Mouse (Mus musculus) hindbrain, embryonic 14.5 days (tissue): Measurements from ENCODE around the gene Slc39a11. TPM values are rescaled to one million over a fixed set of nuclear protein-coding genes. Genes with fewer than 3 reads are reported as not detected.

Source experiments
- ATAC-seq: fragments of 200-750 bp; cut with Nextera tagmentation; 2 replicates; pipeline ENCODE4 v1.8.0; 2017; ENCODE audit warnings: moderate number of reproducible peaks, mild to moderate bottlenecking, moderate TSS enrichment, moderate library complexity; ENCODE audit not compliant: low FRiP score
- DNase-seq: peaks from one replicate; pipeline ENCODE4 v3.0.0-alpha.2; 2015; ENCODE audit warnings: low spot score
- H3K27ac ChIP-seq: fragments of 300-500 bp; sonication (generic); 2 replicates; pipeline ENCODE4 v1.5.1; 2014; ENCODE audit warnings: mild to moderate bottlenecking, moderate library complexity
- H3K27me3 ChIP-seq: fragments of 300-500 bp; sonication (generic); 2 replicates; pipeline ENCODE4 v1.6.1; 2014; ENCODE audit warnings: mild to moderate bottlenecking, low read length, mixed read lengths; ENCODE audit not compliant: control insufficient read depth, insufficient read depth
- H3K36me3 ChIP-seq: fragments of 300-500 bp; sonication (generic); replicated peaks from 2 replicates; pipeline ENCODE4 v1.6.1; 2014; ENCODE audit not compliant: control insufficient read depth, insufficient read depth
- H3K4me1 ChIP-seq: fragments of 300-500 bp; sonication (generic); replicated peaks from 2 replicates; pipeline ENCODE4 v1.6.1; 2014; ENCODE audit warnings: antibody characterized with exemption, low read length, mixed read lengths; ENCODE audit not compliant: control insufficient read depth, insufficient read depth
- H3K4me2 ChIP-seq: fragments of 300-500 bp; sonication (generic); replicated peaks from 2 replicates; pipeline ENCODE4 v1.6.1; 2014; ENCODE audit warnings: mild to moderate bottlenecking, moderate library complexity
- H3K4me3 ChIP-seq: fragments of 300-500 bp; sonication (generic); replicated peaks from 2 replicates; pipeline ENCODE4 v1.5.1; 2014; ENCODE audit warnings: mild to moderate bottlenecking, low read length
- H3K9ac ChIP-seq: fragments of 300-500 bp; sonication (generic); 2 replicates; pipeline ENCODE4 v1.6.1; 2014
- H3K9me3 ChIP-seq: fragments of 300-500 bp; sonication (generic); 2 replicates; pipeline ENCODE4 v1.6.1; 2016; ENCODE audit warnings: low read length; ENCODE audit not compliant: control insufficient read depth
- WGBS: fragments of 180-500 bp; shearing (Covaris S2); extraction: QIAGEN DNeasy Blood & Tissue Kit; methylation state at CpG from one replicate; pipeline ENCODE4 v1.1.7; 2014; 5-methylcytosine and 5-hydroxymethylcytosine counted together
- polyA plus RNA-seq: library from polyadenylated mRNA; unstranded; fragments of >200 nt; fragmentation: Nextera tagmentation; extraction: Ambion mirVana; gene quantifications from 2 replicates; pipeline ENCODE4 v1.2.1, GENCODE M21; 2014

Gene Slc39a11
- polyA plus RNA-seq, 1 experiment from 2014 or later, result 25.5 TPM

- no peak for DNase-seq
Measured at GRCm38 (mm10) chr11:113366257-113367030, 283.4 kb downstream of the Slc39a11 start.

GRCm38 (mm10) chr11:113363739-113364138, 286.1 kb downstream of the Slc39a11 start:
- Histone ChIP-seq H3K4me1 (peaks cover 6% of the 10 kb centered on the region; the same call in 1 of the 2 replicates), H3K4me3 (no peak overlapping the region), H3K9me3 (no peaks in the 10 kb centered on the region), H3K4me2 (no peak overlapping the region), H3K27ac (no peak overlapping the region), H3K36me3 (no peaks in the 10 kb centered on the region), H3K9ac (no peak overlapping the region), H3K27me3 (no peaks in the 10 kb centered on the region)
- ATAC-seq (no peak), DNase-seq (no peak)
- WGBS, result 16% methylated on average over 13 of the region's 13 CpGs

More at GRCm38 (mm10) chr11:113366257-113367030, 283.4 kb downstream of the Slc39a11 start:
- peaks cover 6% of the 10 kb centered on the region; the same call in 1 of the 2 replicates for H3K4me1 ChIP-seq
- H3K4me3 ChIP-seq, result no peak overlapping the region
- H3K27me3 ChIP-seq, result no peaks in the 10 kb centered on the region
- 33% methylated on average over 19 of the region's 19 CpGs for WGBS
- no peak overlapping the region for H3K4me2 ChIP-seq
- 0 out of 2 replicates have a peak overlapping the region, but pooled peaks have one; percentile 11 for H3K27ac ChIP-seq
- ATAC-seq, result no peak
- no peaks in the 10 kb centered on the region for H3K9me3 ChIP-seq
- no peaks in the 10 kb centered on the region for H3K36me3 ChIP-seq
- H3K9ac ChIP-seq, result no peak overlapping the region

GRCm38 (mm10) chr11:113362617-113363016, 287.3 kb downstream of the Slc39a11 start:
- no peak for ATAC-seq

DNA sequence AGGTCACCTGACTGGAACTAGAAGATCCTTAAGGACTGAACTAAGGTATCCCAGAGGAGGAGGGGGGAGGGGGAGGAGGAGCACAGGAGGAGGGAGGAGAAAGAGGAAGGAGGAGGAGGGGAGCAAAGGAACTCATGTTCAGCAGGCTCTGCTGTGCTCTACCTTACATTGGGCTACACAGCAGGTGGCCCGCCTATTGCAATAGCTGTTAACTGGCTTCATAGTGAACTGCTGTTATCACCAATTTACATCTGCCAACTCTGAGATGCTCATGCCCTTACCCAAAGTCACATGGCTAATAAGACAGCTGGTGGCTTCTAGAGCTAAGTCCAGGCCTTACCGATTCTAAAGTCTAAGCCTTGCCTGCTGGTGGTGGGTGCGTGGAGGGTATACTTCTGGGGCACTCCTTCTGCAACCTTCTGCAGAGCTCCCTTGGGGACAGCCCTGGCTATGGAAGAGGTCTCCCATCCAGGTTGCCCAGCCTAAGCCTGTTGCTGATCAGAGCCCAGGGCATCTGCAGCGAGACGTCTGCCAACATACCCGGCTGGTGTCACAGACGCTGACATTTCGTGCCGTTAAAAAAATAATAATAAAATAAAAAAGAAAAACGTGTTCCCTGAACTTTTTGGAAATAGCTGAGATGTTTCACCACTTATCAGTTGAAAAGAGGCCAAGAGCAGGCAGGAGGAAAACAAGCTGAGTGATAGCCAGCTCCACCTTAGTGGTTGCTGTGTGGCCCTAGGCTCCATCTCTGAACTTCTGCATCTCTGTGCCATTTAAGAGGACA, 289.6 kb downstream of the Slc39a11 start:
- Histone ChIP-seq H3K27ac (no peak overlapping the region), H3K4me1 (peaks cover 3% of the 10 kb centered on the region; the same call in 1 of the 2 replicates), H3K36me3 (no peaks in the 10 kb centered on the region), H3K27me3 (no peaks in the 10 kb centered on the region), H3K9ac (no peak overlapping the region), H3K9me3 (no peaks in the 10 kb centered on the region), H3K4me3 (no peak overlapping the region), H3K4me2 (no peak overlapping the region)
- DNase-seq (no peak), ATAC-seq (no peak)
- WGBS, result 86% methylated on average over 10 of the region's 10 CpGs

More at GRCm38 (mm10) chr11:113362617-113363016, 287.3 kb downstream of the Slc39a11 start:
- no peak for DNase-seq
- Histone ChIP-seq H3K27ac (no peak overlapping the region), H3K27me3 (no peaks in the 10 kb centered on the region), H3K4me2 (no peak overlapping the region), H3K36me3 (no peaks in the 10 kb centered on the region), H3K4me1 (peaks cover 6% of the 10 kb centered on the region; the same call in 1 of the 2 replicates), H3K4me3 (no peak overlapping the region), H3K9ac (no peak overlapping the region), H3K9me3 (no peaks in the 10 kb centered on the region)
- 93% methylated on average over 7 of the region's 7 CpGs for WGBS

- ATAC-seq (no peak), DNase-seq (no peak)
- 58% methylated on average over 5 of the region's 5 CpGs for WGBS
- peaks cover 7% of the 10 kb centered on the region; the same call in 1 of the 2 replicates for H3K4me1 ChIP-seq
- no peak overlapping the region for H3K9ac ChIP-seq
- H3K4me3 ChIP-seq, result no peak overlapping the region
- H3K27me3 ChIP-seq, result no peaks in the 10 kb centered on the region
- no peaks in the 10 kb centered on the region for H3K9me3 ChIP-seq
- H3K4me2 ChIP-seq, result no peak overlapping the region
- no peak overlapping the region for H3K27ac ChIP-seq
- no peaks in the 10 kb centered on the region for H3K36me3 ChIP-seq
Measured at GRCm38 (mm10) chr11:113355932-113356331, 293.9 kb downstream of the Slc39a11 start.

GRCm38 (mm10) chr11:113352085-113352815, 297.6 kb downstream of the Slc39a11 start:
- Histone ChIP-seq H3K9me3 (peaks cover 6% of the 10 kb centered on the region; the same call in 1 of the 2 replicates), H3K27me3 (no peaks in the 10 kb centered on the region), H3K4me2 (no peak overlapping the region), H3K27ac (no peak overlapping the region), H3K4me3 (no peak overlapping the region), H3K36me3 (no peaks in the 10 kb centered on the region), H3K4me1 (peaks cover 7% of the 10 kb centered on the region; the same call in 1 of the 2 replicates), H3K9ac (no peak overlapping the region)
- WGBS, result 37% methylated on average over 12 of the region's 12 CpGs
- DNase-seq, result no peak
- no peak for ATAC-seq

DNA sequence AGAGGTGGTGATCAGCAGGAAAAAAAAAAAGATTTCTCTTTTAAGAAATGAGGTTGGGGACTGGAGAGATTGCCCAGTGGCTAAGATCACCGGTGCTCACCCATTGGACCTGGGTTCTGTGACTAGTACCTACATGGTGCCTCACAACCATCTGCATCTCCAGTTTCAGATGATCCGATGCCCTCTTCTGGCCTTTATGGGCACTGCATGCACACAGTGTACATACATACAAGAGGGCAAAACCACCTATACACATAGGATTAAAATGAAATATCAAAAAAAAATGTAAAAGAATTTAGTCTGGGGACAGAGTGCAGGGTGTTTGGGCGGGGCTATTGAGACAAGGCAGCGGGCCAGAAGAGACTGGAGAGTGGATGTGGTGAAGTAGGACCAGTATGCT, 299.3 kb downstream of the Slc39a11 start:
- 91% methylated on average over 4 of the region's 4 CpGs for WGBS

GRCm38 (mm10) chr11:113346895-113347514, 302.9 kb downstream of the Slc39a11 start:
- no peaks in the 10 kb centered on the region for H3K27me3 ChIP-seq
- H3K27ac ChIP-seq, result peak overlapping the region; percentile 56
- 45% methylated on average over 9 of the region's 9 CpGs for WGBS
- H3K9me3 ChIP-seq, result peaks cover 6% of the 10 kb centered on the region; the same call in 1 of the 2 replicates
- no peak overlapping the region for H3K9ac ChIP-seq
- DNase-seq, result no peak
- no peak overlapping the region for H3K4me3 ChIP-seq
- H3K4me1 ChIP-seq, result 0 out of 2 replicates have a peak, but pooled peaks cover 5% of the 10 kb centered on the region
- no peaks in the 10 kb centered on the region for H3K36me3 ChIP-seq
- H3K4me2 ChIP-seq, result no peak overlapping the region
- ATAC-seq, result peak; percentile 48; the same call in 1 of the 2 replicates

More for the DNA sequence above, 299.3 kb downstream of the Slc39a11 start:
- H3K9me3 ChIP-seq, result peaks cover 6% of the 10 kb centered on the region; the same call in 1 of the 2 replicates
- no peak overlapping the region for H3K4me2 ChIP-seq
- no peak overlapping the region for H3K4me3 ChIP-seq
- no peak for ATAC-seq
- no peak overlapping the region for H3K27ac ChIP-seq
- no peak overlapping the region for H3K9ac ChIP-seq
- peaks cover 12% of the 10 kb centered on the region; the same call in 1 of the 2 replicates for H3K4me1 ChIP-seq
- no peaks in the 10 kb centered on the region for H3K27me3 ChIP-seq
- no peak for DNase-seq
- no peaks in the 10 kb centered on the region for H3K36me3 ChIP-seq
